Mouse (Mus musculus): ENCODE data around the gene Triml2. TPM values are rescaled to one million over a fixed set of nuclear protein-coding genes. Genes with fewer than 3 reads are reported as not detected.

Triml2 gene
- polyA plus RNA-seq, 1 experiment from 2014 or later = not detected

GRCm38 (mm10) chr8:43243326-43243725 lies 63.0 kb downstream of the Triml2 start:
- no peak for ATAC-seq (ENCODE audit: low FRiP score, low read depth)
- Histone ChIP-seq H3K27ac (replicated peaks) (no peak overlapping the region), H3K36me3 (no peaks in the 10 kb centered on the region), H3K27me3 (no peaks in the 10 kb centered on the region), H3K4me2 (replicated peaks) (no peak overlapping the region), H3K9me3 (no peaks in the 10 kb centered on the region), H3K4me3 (no peak overlapping the region), H3K4me1 (no peaks in the 10 kb centered on the region), H3K9ac (replicated peaks) (no peak overlapping the region)
- 84% methylated on average over 3 of the region's 3 CpGs for WGBS

Other genes with a start within 250 kb of the Triml2 start
- gene Triml1, start 39.1 kb upstream of the Triml2 start, polyA plus RNA-seq (2016; fragmentation: Nextera tagmentation; extraction: Ambion mirVana) = not detected in 2 replicates
- not detected in 2 replicates for gene Zfp42, start 126.4 kb downstream of the Triml2 start, polyA plus RNA-seq (2016; fragmentation: Nextera tagmentation; extraction: Ambion mirVana)